Comparison of ENCODE assay signal across 11 mouse cellular contexts in the genomic region with DNA sequence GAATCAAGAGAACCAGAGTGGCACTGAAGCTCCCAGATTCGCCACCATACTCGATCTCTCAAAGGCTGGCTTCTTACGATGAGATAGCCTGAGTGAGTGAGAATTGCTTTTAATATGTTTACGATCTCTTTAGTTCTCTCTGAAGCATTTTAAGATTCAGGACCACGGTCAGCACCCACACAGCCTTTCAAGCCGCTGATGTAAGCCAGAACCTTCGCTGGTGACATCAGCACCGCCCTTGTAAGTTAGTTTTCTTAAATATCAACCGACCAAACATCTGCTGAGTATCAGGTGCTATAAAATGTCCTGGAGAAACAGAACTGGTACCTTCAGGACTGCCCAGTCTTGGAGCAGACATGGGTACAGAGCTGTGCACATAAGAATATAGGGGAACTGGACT.
DNase-seq lines count a peak whose midpoint lies in the region; ATAC-seq lines count a peak whose summit lies in the region.
"Had no signal": no experiment of that assay in that cellular context is flagged by ENCODE, and none has a peak within 500 bp of the region (broad histone marks: within the 10 kb centered on the region; RNA-seq: fewer than 3 reads in every experiment).

No protein-coding gene starts in this region.

- H3K4me2 ChIP-seq in stomach, embryonic 14.5 days (replicated peaks; ENCODE audit: low read depth, low read length): no peak overlapping the region
- H3K4me2 ChIP-seq: heart, embryonic 13.5 days; lung, embryonic 15.5 days had no signal

- H3K27ac ChIP-seq in stomach, embryonic 14.5 days (ENCODE audit: low read length): no peak overlapping the region
- H3K27ac ChIP-seq: heart, embryonic 13.5 days; lung, embryonic 15.5 days had no signal

- peak; percentile 55 for DNase-seq in adrenal gland, postnatal 10 days
- no peak for DNase-seq in adrenal gland, postnatal 25 days
- DNase-seq in ovary, postnatal 36 days (ENCODE audit: low spot score): peak; percentile 5
- DNase-seq in ovary, postnatal 10 days (ENCODE audit: low spot score): no peak
- peak; percentile 80 for DNase-seq in hindlimb bud, embryonic 11.5 days (ENCODE audit: extremely low spot score, low read depth, low spot score)
- DNase-seq: B cell, adult 2 months had no signal

- ATAC-seq in stomach, embryonic 14.5 days (ENCODE audit: insufficient number of reproducible peaks, insufficient read depth, low FRiP score, low read depth): peak; percentile 65; the same call in 1 of the 2 replicates
- ATAC-seq in erythroblast, adult 5-6 weeks (replicated peaks; ENCODE audit: low FRiP score, poor library complexity, severe bottlenecking): no peak
- no peak for ATAC-seq in CD4-positive, CD25-positive, alpha-beta regulatory T cell, adult 4 months

- WGBS in stomach, embryonic 14.5 days: 19% methylated on average over 9 of the region's 9 CpGs

- H3K9ac ChIP-seq in stomach, embryonic 14.5 days (replicated peaks; ENCODE audit: low read depth, low read length): no peak overlapping the region
- H3K9ac ChIP-seq: heart, embryonic 13.5 days; lung, embryonic 15.5 days had no signal

- no peaks in the 10 kb centered on the region for H3K4me1 ChIP-seq in stomach, embryonic 14.5 days (ENCODE audit: control insufficient read depth, insufficient read depth, low read length)
- H3K4me1 ChIP-seq: heart, embryonic 13.5 days; lung, embryonic 15.5 days had no signal

- no peaks in the 10 kb centered on the region for H3K27me3 ChIP-seq in stomach, embryonic 14.5 days (ENCODE audit: control insufficient read depth, insufficient read depth, low read length)
- H3K27me3 ChIP-seq: heart, embryonic 13.5 days; lung, embryonic 15.5 days had no signal

- no peak overlapping the region for H3K4me3 ChIP-seq in stomach, embryonic 14.5 days (ENCODE audit: low read depth, low read length)
- H3K4me3 ChIP-seq: heart, embryonic 13.5 days; lung, embryonic 15.5 days had no signal

- H3K36me3 ChIP-seq in stomach, embryonic 14.5 days (ENCODE audit: control insufficient read depth, insufficient read depth, low read length): no peaks in the 10 kb centered on the region
- H3K36me3 ChIP-seq: heart, embryonic 13.5 days; lung, embryonic 15.5 days had no signal

- no peaks in the 10 kb centered on the region for H3K9me3 ChIP-seq in stomach, embryonic 14.5 days (ENCODE audit: control insufficient read depth, low read depth, low read length)
- H3K9me3 ChIP-seq: heart, embryonic 13.5 days; lung, embryonic 15.5 days had no signal

Comparison
In these comparisons a context has a peak if more than half of its experiments do, and no peak if none do; other contexts are left out.
1. DNase-seq: peak in adrenal gland, postnatal 10 days (single experiment), ovary, postnatal 36 days (single experiment) and hindlimb bud, embryonic 11.5 days (single experiment); none in adrenal gland, postnatal 25 days (single experiment) and ovary, postnatal 10 days (single experiment).